In the genomic region with DNA sequence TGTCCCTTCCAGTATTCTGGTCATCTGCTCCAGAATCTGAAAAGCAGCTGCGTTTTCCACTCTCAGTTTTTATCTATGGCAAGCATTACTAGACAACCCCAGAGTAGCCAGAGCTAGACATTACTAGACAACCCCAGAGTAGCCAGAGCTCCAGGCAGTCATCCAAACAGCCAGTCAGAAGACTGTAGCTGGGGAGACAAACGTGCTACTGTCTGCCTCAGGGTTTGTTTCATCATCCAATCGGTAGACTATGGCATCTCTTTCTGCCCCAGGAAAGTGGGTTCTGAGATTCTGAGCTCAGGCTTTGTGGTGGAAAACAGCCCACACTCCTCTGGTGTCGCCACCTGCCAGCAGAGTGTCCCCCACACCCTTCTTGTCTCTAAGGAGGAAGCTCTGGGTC, we compare ENCODE assay signal across 9 mouse cellular contexts. TPM values are rescaled to one million over a fixed set of nuclear protein-coding genes. Genes with fewer than 3 reads are reported as not detected.
DNase-seq lines count a peak whose midpoint lies in the region; ATAC-seq and TF ChIP-seq lines count a peak whose summit lies in the region.
"Had no signal": no experiment of that assay in that cellular context is flagged by ENCODE, and none has a peak within 500 bp of the region (broad histone marks: within the 10 kb centered on the region; RNA-seq: fewer than 3 reads in every experiment).

No protein-coding gene starts in this region.

- TF ChIP-seq POLR2A in myocyte (IDR thresholded peaks at IDR 0.05; ENCODE audit: insufficient read length, low read depth) = peak; percentile 27
- TF ChIP-seq POLR2A in testis, adult 2 months (IDR thresholded peaks at IDR 0.05; ENCODE audit: control insufficient read depth, low read depth, low read length) = no peak

- no peak overlapping the region; the same call in 1 of the 2 replicates for H3K9ac ChIP-seq in limb, embryonic 12.5 days (replicated peaks)
- H3K9ac ChIP-seq in intestine, embryonic 16.5 days (ENCODE audit: low read depth, low read length) = 0 out of 2 replicates have a peak overlapping the region, but pooled peaks have one; percentile 25

- H3K4me1 ChIP-seq in limb, embryonic 12.5 days (replicated peaks) = no peaks in the 10 kb centered on the region
- no peaks in the 10 kb centered on the region for H3K4me1 ChIP-seq in limb, embryonic 10.5 days
- no peaks in the 10 kb centered on the region for H3K4me1 ChIP-seq in intestine, embryonic 16.5 days (ENCODE audit: control insufficient read depth, insufficient read depth, low read length)
- H3K4me1 ChIP-seq in testis, adult 2 months (ENCODE audit: control insufficient read depth, insufficient read depth, low read length) = peaks cover 2% of the 10 kb centered on the region

- H3K27ac ChIP-seq in limb, embryonic 12.5 days = no peak overlapping the region
- H3K27ac ChIP-seq in limb, embryonic 10.5 days = no peak overlapping the region
- no peak overlapping the region for H3K27ac ChIP-seq in intestine, embryonic 16.5 days (ENCODE audit: low read length)
- H3K27ac ChIP-seq in testis, adult 2 months (ENCODE audit: control insufficient read depth, insufficient read depth, low read depth, low read length) = peak overlapping the region; percentile 37; the same call in 1 of the 2 replicates

- no peaks in the 10 kb centered on the region for H3K79me2 ChIP-seq in myocyte (ENCODE audit: control insufficient read depth, insufficient read depth)

- no peak for ATAC-seq in limb, embryonic 12.5 days (ENCODE audit: insufficient number of reproducible peaks, insufficient read depth, low FRiP score, low TSS enrichment, low read depth)
- ATAC-seq in granulocyte monocyte progenitor cell, adult 5-6 weeks (replicated peaks; ENCODE audit: poor library complexity, severe bottlenecking) = peak; percentile 78
- peak; percentile 60; the same call in 1 of the 2 replicates for ATAC-seq in intestine, embryonic 16.5 days

- no peak for DNase-seq in limb, embryonic 10.5 days (ENCODE audit: low spot score)
- DNase-seq in embryo, embryonic 10 days (ENCODE audit: low spot score) = peak; percentile 29
- DNase-seq in left cerebral cortex, postnatal 25 days (ENCODE audit: low spot score in 2 of 2) = peak; percentile 61 to 80

- H3K9me3 ChIP-seq in limb, embryonic 12.5 days = no peaks in the 10 kb centered on the region
- H3K9me3 ChIP-seq in limb, embryonic 10.5 days (replicated peaks) = no peaks in the 10 kb centered on the region
- H3K9me3 ChIP-seq in intestine, embryonic 16.5 days (ENCODE audit: control insufficient read depth, low read length) = no peaks in the 10 kb centered on the region

- no peaks in the 10 kb centered on the region for H3K36me3 ChIP-seq in limb, embryonic 12.5 days
- H3K36me3 ChIP-seq in limb, embryonic 10.5 days = no peaks in the 10 kb centered on the region
- no peaks in the 10 kb centered on the region for H3K36me3 ChIP-seq in intestine, embryonic 16.5 days (ENCODE audit: control insufficient read depth, insufficient read depth, low read length)
- H3K36me3 ChIP-seq in myocyte (ENCODE audit: control insufficient read depth, insufficient read depth) = no peaks in the 10 kb centered on the region
- H3K36me3 ChIP-seq in testis, adult 2 months (ENCODE audit: control insufficient read depth, insufficient read depth, low read length) = no peaks in the 10 kb centered on the region

- TF ChIP-seq CTCF in testis, adult 2 months (IDR thresholded peaks at IDR 0.05; ENCODE audit: control insufficient read depth, insufficient read depth, insufficient replicate concordance, low read depth, low read length) = no peak

- H3ac ChIP-seq in myocyte (ENCODE audit: control insufficient read depth, insufficient read length) = no peak overlapping the region

- peak overlapping the region; percentile 18; the same call in 1 of the 2 replicates for H3K4me2 ChIP-seq in limb, embryonic 12.5 days
- H3K4me2 ChIP-seq in intestine, embryonic 16.5 days (ENCODE audit: low read depth, low read length) = no peak overlapping the region; the same call in 1 of the 2 replicates
- H3K4me2 ChIP-seq in myocyte (ENCODE audit: low read depth) = peak overlapping the region; percentile 63

- no peaks in the 10 kb centered on the region for H3K27me3 ChIP-seq in limb, embryonic 12.5 days
- no peaks in the 10 kb centered on the region for H3K27me3 ChIP-seq in limb, embryonic 10.5 days (ENCODE audit: low read depth, poor library complexity, severe bottlenecking)
- no peaks in the 10 kb centered on the region for H3K27me3 ChIP-seq in intestine, embryonic 16.5 days (replicated peaks; ENCODE audit: control insufficient read depth, insufficient read depth, low read length)
- no peaks in the 10 kb centered on the region for H3K27me3 ChIP-seq in myocyte (ENCODE audit: control insufficient read depth, insufficient read depth, insufficient read length)
- no peaks in the 10 kb centered on the region for H3K27me3 ChIP-seq in testis, adult 2 months (ENCODE audit: control insufficient read depth, insufficient read depth, low read length)

- intact Hi-C loops in left cerebral cortex, postnatal 25 days (cut with DNase I) = loop anchor here (5.0 kb wide), 1 partner anchor 350 kb away; no protein-coding TSS in a partner anchor

- 48% methylated on average over 4 of the region's 4 CpGs for WGBS in limb, embryonic 12.5 days
- 52% methylated on average over 4 of the region's 4 CpGs for WGBS in limb, embryonic 10.5 days
- 30% methylated on average over 4 of the region's 4 CpGs for WGBS in intestine, embryonic 16.5 days

- no peak overlapping the region for H3K4me3 ChIP-seq in limb, embryonic 12.5 days (replicated peaks)
- H3K4me3 ChIP-seq in limb, embryonic 10.5 days = no peak overlapping the region
- H3K4me3 ChIP-seq in intestine, embryonic 16.5 days (ENCODE audit: low read length) = peak overlapping the region; percentile 15; the same call in 1 of the 2 replicates
- H3K4me3 ChIP-seq in myocyte = no peak overlapping the region
- H3K4me3 ChIP-seq in testis, adult 2 months (ENCODE audit: control insufficient read depth, low read depth, low read length) = peak overlapping the region; percentile 23; the same call in 1 of the 2 replicates

TF ChIP-seq in myocyte, 11 proteins besides CTCF, POLR2A, EP300 and RAD21:
- TF ChIP-seq CEBPB (IDR thresholded peaks at IDR 0.05; ENCODE audit: insufficient read depth, poor library complexity, severe bottlenecking) = peak; percentile 26; the same call in 1 of the 2 replicates
- TF ChIP-seq MYOG (IDR thresholded peaks at IDR 0.05; ENCODE audit: control insufficient read depth in 1 of 3, insufficient read depth in 1 of 3, insufficient read length in 2 of 3, low read depth in 2 of 3) = peak in 1 of 3 experiments; percentile 13
- TF ChIP-seq POLR2AphosphoS2 (IDR thresholded peaks at IDR 0.05; ENCODE audit: insufficient read length, low read depth) = peak; percentile 41
- TF ChIP-seq MYOD1 (IDR thresholded peaks at IDR 0.05; ENCODE audit: control insufficient read depth in 1 of 3, insufficient read length in 2 of 3, low read depth in 2 of 3) = peak in 1 of 3 experiments; percentile 7
- no peak for TF ChIP-seq USF1 (IDR thresholded peaks at IDR 0.05; ENCODE audit: low read depth)

RNA-seq across cellular contexts. Expression of gene Serpina12, which starts 23.3 kb away (rescaled TPM):
- not detected in 2 replicates for polyA plus RNA-seq in limb, embryonic 12.5 days (2016; fragmentation: Nextera tagmentation; extraction: Ambion mirVana)
- polyA plus RNA-seq in limb, embryonic 10.5 days (2016; fragmentation: Nextera tagmentation; extraction: Ambion mirVana) = not detected in 2 replicates
- not detected in 2 replicates for total RNA-seq in granulocyte monocyte progenitor cell, adult 5-6 weeks (2014; fragmentation: Nextera tagmentation)
- total RNA-seq in granulocyte monocyte progenitor cell, adult 5-6 weeks (2017) = 0.13 TPM in 1 of 2 replicates, not detected in the other
- not detected in 2 replicates for polyA plus RNA-seq in intestine, embryonic 16.5 days (2015; fragmentation: Nextera tagmentation; extraction: Ambion mirVana)
- total RNA-seq in left cerebral cortex, postnatal 25 days (2021) = not detected
- 0.16 TPM for polyA plus RNA-seq in myocyte (2012; fragmentation: generic; extraction: Trizol)
- not detected in 2 replicates for polyA plus RNA-seq in testis, adult 2 months (2012; rRNA removed)
- polyA plus RNA-seq: limb, embryonic 11.5 days had no signal

RNA-seq across cellular contexts. Expression of gene Serpina5, which starts 33.4 kb away (rescaled TPM):
- not detected in 2 replicates for polyA plus RNA-seq in limb, embryonic 12.5 days (2016; fragmentation: Nextera tagmentation; extraction: Ambion mirVana)
- polyA plus RNA-seq in limb, embryonic 10.5 days (2016; fragmentation: Nextera tagmentation; extraction: Ambion mirVana) = not detected in 2 replicates
- not detected in 2 replicates for total RNA-seq in granulocyte monocyte progenitor cell, adult 5-6 weeks (2014; fragmentation: Nextera tagmentation)
- total RNA-seq in granulocyte monocyte progenitor cell, adult 5-6 weeks (2017) = not detected in 2 replicates
- polyA plus RNA-seq in intestine, embryonic 16.5 days (2015; fragmentation: Nextera tagmentation; extraction: Ambion mirVana) = 0.06 and 0.10 TPM in 2 replicates
- total RNA-seq in left cerebral cortex, postnatal 25 days (2021) = not detected
- not detected for polyA plus RNA-seq in myocyte (2012; fragmentation: generic; extraction: Trizol)
- 29.7 and 50.2 TPM in 2 replicates for polyA plus RNA-seq in testis, adult 2 months (2012; rRNA removed)
- polyA plus RNA-seq: limb, embryonic 11.5 days had no signal

RNA-seq across cellular contexts. Expression of gene Serpina3a, which starts 45.0 kb away (rescaled TPM):
- not detected in 2 replicates for polyA plus RNA-seq in limb, embryonic 12.5 days (2016; fragmentation: Nextera tagmentation; extraction: Ambion mirVana)
- not detected in 2 replicates for polyA plus RNA-seq in limb, embryonic 10.5 days (2016; fragmentation: Nextera tagmentation; extraction: Ambion mirVana)
- not detected in 2 replicates for total RNA-seq in granulocyte monocyte progenitor cell, adult 5-6 weeks (2014; fragmentation: Nextera tagmentation)
- total RNA-seq in granulocyte monocyte progenitor cell, adult 5-6 weeks (2017) = not detected in 2 replicates
- polyA plus RNA-seq in intestine, embryonic 16.5 days (2015; fragmentation: Nextera tagmentation; extraction: Ambion mirVana) = not detected in 2 replicates
- total RNA-seq in left cerebral cortex, postnatal 25 days (2021) = not detected
- not detected for polyA plus RNA-seq in myocyte (2012; fragmentation: generic; extraction: Trizol)
- polyA plus RNA-seq in testis, adult 2 months (2012; rRNA removed) = 12.3 and 25.2 TPM in 2 replicates
- polyA plus RNA-seq: limb, embryonic 11.5 days had no signal

RNA-seq across cellular contexts. Expression of gene Serpina9, which starts 54.0 kb away (rescaled TPM):
- not detected in 2 replicates for polyA plus RNA-seq in limb, embryonic 12.5 days (2016; fragmentation: Nextera tagmentation; extraction: Ambion mirVana)
- not detected in 2 replicates for polyA plus RNA-seq in limb, embryonic 10.5 days (2016; fragmentation: Nextera tagmentation; extraction: Ambion mirVana)
- total RNA-seq in granulocyte monocyte progenitor cell, adult 5-6 weeks (2014; fragmentation: Nextera tagmentation) = not detected in 2 replicates
- total RNA-seq in granulocyte monocyte progenitor cell, adult 5-6 weeks (2017) = not detected in 2 replicates
- polyA plus RNA-seq in intestine, embryonic 16.5 days (2015; fragmentation: Nextera tagmentation; extraction: Ambion mirVana) = 0.04 TPM in 1 of 2 replicates, not detected in the other
- 1 to 10 TPM in 1 of 2 experiments, under 1 TPM in 1; 0.60 to 8.6 TPM for total RNA-seq in left cerebral cortex, postnatal 25 days (2021)
- polyA plus RNA-seq in myocyte (2012; fragmentation: generic; extraction: Trizol) = 0.14 TPM
- polyA plus RNA-seq in testis, adult 2 months (2012; rRNA removed) = 0.91 and 1.0 TPM in 2 replicates
- polyA plus RNA-seq: limb, embryonic 11.5 days had no signal

Comparison
In these comparisons a context has a peak if more than half of its experiments do, and no peak if none do; other contexts are left out.
1. H3K4me3 ChIP-seq: peak in intestine, embryonic 16.5 days (single experiment) and testis, adult 2 months (single experiment); none in limb, embryonic 12.5 days (single experiment), limb, embryonic 10.5 days (single experiment) and myocyte (single experiment).
2. RNA of gene Serpina5, which starts 33.4 kb away (polyA plus RNA-seq): 29.7 to 50.2 TPM in testis, adult 2 months; 0.06 to 0.10 TPM in intestine, embryonic 16.5 days, not detected in limb, embryonic 12.5 days, not detected in limb, embryonic 10.5 days and not detected in myocyte (single experiment); every median in the first group is over 10 times any median in the second.
3. RNA of gene Serpina3a, which starts 45.0 kb away (polyA plus RNA-seq): 12.3 to 25.2 TPM in testis, adult 2 months; not detected in limb, embryonic 12.5 days, not detected in limb, embryonic 10.5 days, not detected in intestine, embryonic 16.5 days and not detected in myocyte (single experiment); every median in the first group is over 10 times any median in the second.